Mouse (Mus musculus): ENCODE results near the gene Rpl11. TPM values are rescaled to one million over a fixed set of nuclear protein-coding genes. Genes with fewer than 3 reads are reported as not detected.

Gene Rpl11
- polyA plus RNA-seq, 1 experiment = 1,581 TPM

GRCm38 (mm10) chr4:135987714-135988113 is 65.5 kb downstream of the Rpl11 start:
- H3K27me3 ChIP-seq (ENCODE audit: control insufficient read depth, insufficient read depth, low read length, poor library complexity, severe bottlenecking) = no peaks in the 10 kb centered on the region
- H3K36me3 ChIP-seq (ENCODE audit: control insufficient read depth, insufficient read depth, low read length, poor library complexity, severe bottlenecking) = peaks cover 5% of the 10 kb centered on the region
- H3K4me3 ChIP-seq (ENCODE audit: low read depth, low read length) = peak overlapping the region; percentile 77
- peaks cover 3% of the 10 kb centered on the region for H3K4me1 ChIP-seq (ENCODE audit: control insufficient read depth, insufficient read depth, low read length)
- H3K9me3 ChIP-seq (replicated peaks; ENCODE audit: control insufficient read depth, insufficient read depth, low read length, poor library complexity, severe bottlenecking) = no peaks in the 10 kb centered on the region
- H3K9ac ChIP-seq (ENCODE audit: low read depth, poor library complexity, severe bottlenecking) = peak overlapping the region; percentile 90
- no peak for TF ChIP-seq EP300 (IDR thresholded peaks at IDR 0.05; ENCODE audit: insufficient read depth, low read depth, low read length)
- no peak for TF ChIP-seq POLR2A (IDR thresholded peaks at IDR 0.05; ENCODE audit: insufficient read depth, low read length)
- TF ChIP-seq CTCF (IDR thresholded peaks at IDR 0.05; ENCODE audit: low read depth, low read length) = no peak
- H3K27ac ChIP-seq (ENCODE audit: insufficient read depth, low read length) = no peak overlapping the region

DNA sequence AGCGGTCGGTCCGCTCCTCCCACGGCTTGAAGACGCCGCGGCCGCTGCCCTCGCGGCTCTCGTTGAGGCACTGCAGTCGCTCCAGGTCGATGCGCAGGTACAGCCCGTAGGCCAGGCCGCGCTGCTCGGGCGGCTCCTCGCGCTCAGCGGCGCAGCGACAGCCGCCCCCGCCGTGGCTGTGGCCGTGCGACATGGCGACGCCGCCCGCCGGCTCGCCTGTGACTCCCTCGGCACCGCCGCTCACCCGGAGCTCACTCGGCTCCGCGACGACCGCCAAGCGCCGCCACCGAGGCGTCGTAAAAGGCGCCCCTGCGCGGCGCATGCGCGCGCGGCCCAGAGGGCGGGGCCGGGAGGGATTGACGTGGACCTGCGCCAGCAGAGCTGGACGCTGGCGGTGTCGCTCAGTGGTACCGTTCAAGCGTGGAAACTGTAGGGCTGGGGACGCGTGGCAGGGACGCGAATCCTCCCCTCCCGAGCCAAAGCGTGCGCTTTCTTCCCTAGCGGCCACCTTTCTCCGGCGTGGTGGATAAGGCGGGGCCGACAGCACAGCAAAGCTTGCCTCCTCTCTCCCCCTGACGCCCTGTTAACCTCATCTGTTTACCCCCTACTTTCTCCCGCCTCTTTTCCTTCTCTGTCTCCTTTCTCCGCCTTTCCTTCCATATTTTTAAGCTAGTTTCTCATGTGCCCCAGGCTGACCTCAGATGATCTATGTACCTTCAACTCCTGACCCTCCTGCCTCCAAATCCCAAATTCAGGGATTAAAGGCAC is 66.1 kb downstream of the Rpl11 start, which contains the start of gene Pithd1:
Gene Pithd1 (minus strand): TSS at position 322 of the 768 bp plus-strand sequence.
- Histone ChIP-seq H3K4me1 (ENCODE audit: control insufficient read depth, insufficient read depth, low read length) (peaks cover 3% of the 10 kb centered on the region), H3K36me3 (ENCODE audit: control insufficient read depth, insufficient read depth, low read length, poor library complexity, severe bottlenecking) (peaks cover 5% of the 10 kb centered on the region), H3K9ac (ENCODE audit: low read depth, poor library complexity, severe bottlenecking) (peak within 1 kb of the TSS; percentile 90), H3K9me3 (replicated peaks; ENCODE audit: control insufficient read depth, insufficient read depth, low read length, poor library complexity, severe bottlenecking) (no peaks in the 10 kb centered on the region), H3K4me3 (ENCODE audit: low read depth, low read length) (peak within 1 kb of the TSS; percentile 91), H3K27me3 (ENCODE audit: control insufficient read depth, insufficient read depth, low read length, poor library complexity, severe bottlenecking) (no peaks in the 10 kb centered on the region), H3K27ac (ENCODE audit: insufficient read depth, low read length) (no peak within 1 kb of the TSS)
- peak; percentile 85 for TF ChIP-seq POLR2A (IDR thresholded peaks at IDR 0.05; ENCODE audit: insufficient read depth, low read length)
- no peak for TF ChIP-seq EP300 (IDR thresholded peaks at IDR 0.05; ENCODE audit: insufficient read depth, low read depth, low read length)

GRCm38 (mm10) chr4:135986301-135986942 is 66.8 kb downstream of the Rpl11 start:
- peak overlapping the region; percentile 90 for H3K9ac ChIP-seq (ENCODE audit: low read depth, poor library complexity, severe bottlenecking)
- no peaks in the 10 kb centered on the region for H3K27me3 ChIP-seq (ENCODE audit: control insufficient read depth, insufficient read depth, low read length, poor library complexity, severe bottlenecking)
- H3K9me3 ChIP-seq (replicated peaks; ENCODE audit: control insufficient read depth, insufficient read depth, low read length, poor library complexity, severe bottlenecking) = no peaks in the 10 kb centered on the region
- no peak overlapping the region for H3K27ac ChIP-seq (ENCODE audit: insufficient read depth, low read length)
- peak overlapping the region; percentile 91 for H3K4me3 ChIP-seq (ENCODE audit: low read depth, low read length)
- H3K4me1 ChIP-seq (ENCODE audit: control insufficient read depth, insufficient read depth, low read length) = peaks cover 3% of the 10 kb centered on the region
- no peak for TF ChIP-seq POLR2A (IDR thresholded peaks at IDR 0.05; ENCODE audit: insufficient read depth, low read length)
- no peak for TF ChIP-seq CTCF (IDR thresholded peaks at IDR 0.05; ENCODE audit: low read depth, low read length)
- no peak for TF ChIP-seq EP300 (IDR thresholded peaks at IDR 0.05; ENCODE audit: insufficient read depth, low read depth, low read length)
- peaks cover 5% of the 10 kb centered on the region for H3K36me3 ChIP-seq (ENCODE audit: control insufficient read depth, insufficient read depth, low read length, poor library complexity, severe bottlenecking)

- TF ChIP-seq EP300 (IDR thresholded peaks at IDR 0.05; ENCODE audit: insufficient read depth, low read depth, low read length) (no peak), POLR2A (IDR thresholded peaks at IDR 0.05; ENCODE audit: insufficient read depth, low read length) (no peak), CTCF (IDR thresholded peaks at IDR 0.05; ENCODE audit: low read depth, low read length) (no peak)
- peaks cover 3% of the 10 kb centered on the region for H3K4me1 ChIP-seq (ENCODE audit: control insufficient read depth, insufficient read depth, low read length)
- no peak overlapping the region for H3K27ac ChIP-seq (ENCODE audit: insufficient read depth, low read length)
- no peaks in the 10 kb centered on the region for H3K9me3 ChIP-seq (replicated peaks; ENCODE audit: control insufficient read depth, insufficient read depth, low read length, poor library complexity, severe bottlenecking)
- H3K4me3 ChIP-seq (ENCODE audit: low read depth, low read length) = no peak overlapping the region
- no peaks in the 10 kb centered on the region for H3K27me3 ChIP-seq (ENCODE audit: control insufficient read depth, insufficient read depth, low read length, poor library complexity, severe bottlenecking)
- H3K36me3 ChIP-seq (ENCODE audit: control insufficient read depth, insufficient read depth, low read length, poor library complexity, severe bottlenecking) = peaks cover 5% of the 10 kb centered on the region
- peak overlapping the region; percentile 90 for H3K9ac ChIP-seq (ENCODE audit: low read depth, poor library complexity, severe bottlenecking)
These were observed 67.5 kb downstream of the Rpl11 start for GRCm38 (mm10) chr4:135985769-135986168.

DNA sequence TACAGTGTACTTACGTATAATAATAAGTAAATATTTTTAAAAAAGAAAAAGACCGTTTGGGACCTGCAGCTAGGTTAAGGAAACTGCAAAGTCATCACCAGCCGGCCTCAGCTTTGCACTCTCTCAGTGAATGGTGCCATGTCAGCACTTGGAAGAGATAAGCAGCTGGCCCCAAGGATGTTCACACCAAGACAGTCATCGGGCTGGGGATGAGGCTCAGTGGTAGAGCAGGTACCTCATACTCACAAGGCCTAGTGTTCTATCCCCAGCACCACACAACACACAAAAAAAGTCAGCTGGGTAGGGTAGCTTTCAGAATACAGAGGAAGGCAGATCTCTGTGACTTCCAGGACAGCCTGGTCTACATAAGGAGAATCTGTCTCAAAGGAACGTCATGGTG is 68.0 kb downstream of the Rpl11 start:
- TF ChIP-seq EP300 (IDR thresholded peaks at IDR 0.05; ENCODE audit: insufficient read depth, low read depth, low read length) (no peak), POLR2A (IDR thresholded peaks at IDR 0.05; ENCODE audit: insufficient read depth, low read length) (no peak), CTCF (IDR thresholded peaks at IDR 0.05; ENCODE audit: low read depth, low read length) (no peak)
- Histone ChIP-seq H3K36me3 (ENCODE audit: control insufficient read depth, insufficient read depth, low read length, poor library complexity, severe bottlenecking) (peaks cover 5% of the 10 kb centered on the region), H3K9me3 (replicated peaks; ENCODE audit: control insufficient read depth, insufficient read depth, low read length, poor library complexity, severe bottlenecking) (no peaks in the 10 kb centered on the region), H3K27me3 (ENCODE audit: control insufficient read depth, insufficient read depth, low read length, poor library complexity, severe bottlenecking) (no peaks in the 10 kb centered on the region), H3K27ac (ENCODE audit: insufficient read depth, low read length) (no peak overlapping the region), H3K4me1 (ENCODE audit: control insufficient read depth, insufficient read depth, low read length) (peaks cover 3% of the 10 kb centered on the region), H3K4me3 (ENCODE audit: low read depth, low read length) (no peak overlapping the region), H3K9ac (ENCODE audit: low read depth, poor library complexity, severe bottlenecking) (no peak overlapping the region)

DNA sequence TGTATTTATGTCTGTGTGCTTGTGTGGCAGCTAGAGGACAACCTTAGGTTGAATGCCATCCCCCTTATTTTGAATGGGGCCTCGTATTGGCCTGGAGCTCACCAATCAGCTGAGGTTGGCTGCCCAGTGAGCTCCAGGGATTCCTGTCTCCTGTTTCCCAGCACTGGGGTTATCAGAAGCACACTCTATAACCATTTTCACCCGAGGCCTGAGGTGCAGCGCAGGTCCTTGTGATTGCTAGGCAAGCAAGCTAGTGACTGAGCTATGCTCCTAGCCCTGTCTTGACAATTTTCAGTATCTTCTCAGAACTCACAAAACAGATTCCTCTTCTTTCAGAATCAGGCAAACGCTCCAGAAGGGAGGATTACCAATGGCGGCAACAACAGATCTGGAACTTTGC is 68.7 kb downstream of the Rpl11 start:
- H3K9ac ChIP-seq (ENCODE audit: low read depth, poor library complexity, severe bottlenecking) = no peak overlapping the region
- peaks cover 5% of the 10 kb centered on the region for H3K36me3 ChIP-seq (ENCODE audit: control insufficient read depth, insufficient read depth, low read length, poor library complexity, severe bottlenecking)
- H3K4me3 ChIP-seq (ENCODE audit: low read depth, low read length) = no peak overlapping the region
- no peak overlapping the region for H3K27ac ChIP-seq (ENCODE audit: insufficient read depth, low read length)
- no peak for TF ChIP-seq EP300 (IDR thresholded peaks at IDR 0.05; ENCODE audit: insufficient read depth, low read depth, low read length)
- no peak for TF ChIP-seq CTCF (IDR thresholded peaks at IDR 0.05; ENCODE audit: low read depth, low read length)
- TF ChIP-seq POLR2A (IDR thresholded peaks at IDR 0.05; ENCODE audit: insufficient read depth, low read length) = no peak
- peaks cover 3% of the 10 kb centered on the region for H3K4me1 ChIP-seq (ENCODE audit: control insufficient read depth, insufficient read depth, low read length)
- H3K9me3 ChIP-seq (replicated peaks; ENCODE audit: control insufficient read depth, insufficient read depth, low read length, poor library complexity, severe bottlenecking) = no peaks in the 10 kb centered on the region
- no peaks in the 10 kb centered on the region for H3K27me3 ChIP-seq (ENCODE audit: control insufficient read depth, insufficient read depth, low read length, poor library complexity, severe bottlenecking)

All from ES-Bruce4 (cell line).